Mouse (Mus musculus): ENCODE results near the gene Clip2.

DNA sequence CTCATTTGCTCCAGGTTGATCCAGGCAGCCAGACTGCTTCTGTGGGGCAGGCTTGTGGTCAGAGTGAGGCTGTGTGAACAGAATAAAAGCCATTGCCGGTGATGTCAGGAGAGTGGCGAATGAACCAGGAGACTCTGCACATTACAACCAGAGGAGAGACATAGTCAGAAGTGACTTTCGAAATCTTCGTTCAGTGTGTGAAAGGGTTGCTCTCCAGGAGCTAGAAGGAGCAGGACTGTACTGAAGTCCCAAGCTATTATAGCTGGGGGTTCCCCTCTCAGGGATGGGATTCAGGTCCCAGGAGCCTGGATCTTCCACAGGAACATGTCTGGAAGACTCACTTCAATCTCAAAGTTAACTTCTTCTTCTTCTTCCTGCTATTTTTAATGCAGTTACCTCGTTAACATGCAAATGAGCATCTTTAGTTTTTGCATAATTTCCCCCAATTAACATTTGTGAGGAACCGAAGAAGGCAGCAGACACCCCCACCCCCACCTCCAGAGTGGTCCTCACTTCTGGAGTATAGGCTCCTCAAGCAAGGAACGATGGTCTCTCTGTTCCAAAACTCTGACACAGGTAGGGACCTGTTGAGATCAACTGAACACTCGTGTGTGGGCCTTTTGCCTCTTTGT lies 81.6 kb downstream of the Clip2 start:
- TF ChIP-seq POLR2A (IDR thresholded peaks at IDR 0.05; ENCODE audit: borderline replicate concordance, extremely low read depth, insufficient read depth, insufficient read length, poor library complexity, severe bottlenecking) = no peak
- no peak for TF ChIP-seq CTCF (IDR thresholded peaks at IDR 0.05; ENCODE audit: borderline replicate concordance, extremely low read depth, insufficient read depth, insufficient read length)
